ENCODE assay signal across 12 mouse cellular contexts in the genomic region with DNA sequence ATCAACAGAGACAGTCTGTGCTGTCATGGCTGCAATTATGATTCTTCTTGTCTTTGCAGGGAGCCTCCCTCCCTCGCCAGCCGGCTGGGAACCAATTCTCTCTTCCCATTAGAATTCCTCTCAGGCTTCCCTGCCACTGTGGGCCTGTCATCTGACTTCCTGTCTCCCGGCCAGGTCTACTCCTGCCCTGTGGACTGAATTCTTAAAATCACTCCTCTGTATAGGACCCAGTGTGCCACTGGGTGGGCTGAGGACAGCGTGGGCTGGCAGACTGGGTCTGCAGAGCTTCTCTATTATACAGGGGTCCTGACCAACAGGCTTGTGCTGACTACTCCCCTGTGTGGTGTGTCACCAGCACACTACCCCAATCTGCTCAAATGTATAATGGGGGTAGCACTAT.
DNase-seq lines count a peak whose midpoint lies in the region; ATAC-seq lines count a peak whose summit lies in the region.
"Had no signal": no experiment of that assay in that cellular context is flagged by ENCODE, and none has a peak within 500 bp of the region (broad histone marks: within the 10 kb centered on the region; RNA-seq: fewer than 3 reads in every experiment).

No protein-coding gene starts in this region.

- 0 out of 2 replicates have a peak, but pooled peaks have one; percentile 42 for ATAC-seq in lung, embryonic 15.5 days (ENCODE audit: borderline replicate concordance, extremely low read depth, low FRiP score, low TSS enrichment)
- no peak for ATAC-seq in megakaryocyte, adult 5-6 weeks (ENCODE audit: poor library complexity, severe bottlenecking)

- H3K9me3 ChIP-seq in lung, embryonic 15.5 days, result no peaks in the 10 kb centered on the region
- H3K9me3 ChIP-seq in hindbrain, embryonic 10.5 days, result no peaks in the 10 kb centered on the region
- no peaks in the 10 kb centered on the region for H3K9me3 ChIP-seq in midbrain, embryonic 10.5 days (replicated peaks)
- H3K9me3 ChIP-seq: limb, embryonic 13.5 days had no signal

- H3K9ac ChIP-seq in lung, embryonic 15.5 days, result no peak overlapping the region
- H3K9ac ChIP-seq: limb, embryonic 13.5 days had no signal

- no peak for DNase-seq in lung, postnatal 4 days
- peak; percentile 14 for DNase-seq in hindbrain, embryonic 10.5 days (ENCODE audit: low spot score)
- no peak for DNase-seq in midbrain, embryonic 10.5 days (ENCODE audit: low spot score)
- DNase-seq in right cerebral cortex, postnatal 25 days, result peak; percentile 26
- no peak for DNase-seq in urinary bladder, adult 2 months (ENCODE audit: low spot score)
- no peak for DNase-seq in thymus, postnatal 0 days (ENCODE audit: low spot score)
- DNase-seq: gastrocnemius, postnatal 14 days; thymus, postnatal 25 days had no signal

- H3K27me3 ChIP-seq in lung, embryonic 15.5 days, result no peaks in the 10 kb centered on the region
- H3K27me3 ChIP-seq in hindbrain, embryonic 10.5 days (ENCODE audit: insufficient read depth, poor library complexity, severe bottlenecking), result no peaks in the 10 kb centered on the region
- no peaks in the 10 kb centered on the region for H3K27me3 ChIP-seq in midbrain, embryonic 10.5 days (ENCODE audit: low read depth, poor library complexity, severe bottlenecking)
- H3K27me3 ChIP-seq: limb, embryonic 13.5 days had no signal

- no peak overlapping the region for H3K4me2 ChIP-seq in lung, embryonic 15.5 days
- H3K4me2 ChIP-seq: limb, embryonic 13.5 days had no signal

- no peak overlapping the region for H3K4me3 ChIP-seq in lung, embryonic 15.5 days
- no peak overlapping the region for H3K4me3 ChIP-seq in hindbrain, embryonic 10.5 days
- H3K4me3 ChIP-seq in midbrain, embryonic 10.5 days, result no peak overlapping the region
- H3K4me3 ChIP-seq: limb, embryonic 13.5 days had no signal

- H3K27ac ChIP-seq in lung, embryonic 15.5 days, result no peak overlapping the region
- H3K27ac ChIP-seq in hindbrain, embryonic 10.5 days, result peak overlapping the region; percentile 78
- H3K27ac ChIP-seq in midbrain, embryonic 10.5 days (replicated peaks), result peak overlapping the region; percentile 74
- H3K27ac ChIP-seq: limb, embryonic 13.5 days; macrophage had no signal

- 41% methylated on average over 4 of the region's 4 CpGs for WGBS in lung, embryonic 15.5 days
- WGBS in hindbrain, embryonic 10.5 days, result 36% methylated on average over 4 of the region's 4 CpGs
- WGBS in midbrain, embryonic 10.5 days, result 63% methylated on average over 4 of the region's 4 CpGs

- H3K36me3 ChIP-seq in lung, embryonic 15.5 days, result no peaks in the 10 kb centered on the region
- H3K36me3 ChIP-seq in hindbrain, embryonic 10.5 days, result no peaks in the 10 kb centered on the region
- no peaks in the 10 kb centered on the region for H3K36me3 ChIP-seq in midbrain, embryonic 10.5 days
- H3K36me3 ChIP-seq: limb, embryonic 13.5 days had no signal

- H3K4me1 ChIP-seq in lung, embryonic 15.5 days, result no peaks in the 10 kb centered on the region
- peaks cover 38% of the 10 kb centered on the region for H3K4me1 ChIP-seq in hindbrain, embryonic 10.5 days (replicated peaks)
- peaks cover 44% of the 10 kb centered on the region for H3K4me1 ChIP-seq in midbrain, embryonic 10.5 days

Comparison
In these comparisons a context has a peak if more than half of its experiments do, and no peak if none do; other contexts are left out.
1. DNase-seq: peak in hindbrain, embryonic 10.5 days (single experiment) and right cerebral cortex, postnatal 25 days (single experiment); none in lung, postnatal 4 days (0 of 2), midbrain, embryonic 10.5 days (single experiment), urinary bladder, adult 2 months (single experiment) and thymus, postnatal 0 days (single experiment).